Mouse (Mus musculus): ENCODE measurements at regions not wholly inside any gene's neighbourhood (a gene's known extent, or its start where the extent isn't known, plus 50 kb on each side); places are given as distances from the start of the nearest gene placed in this dataset.

GRCm38 (mm10) chr1:121935911-121936310 is 368.1 kb upstream of the Ddx18 start:
- no peak for TF ChIP-seq CTCF (IDR thresholded peaks at IDR 0.05; ENCODE audit: borderline replicate concordance, insufficient read depth, low read depth, low read length)
- TF ChIP-seq POLR2A (IDR thresholded peaks at IDR 0.05; ENCODE audit: borderline replicate concordance, insufficient read depth, low read length), result no peak
